Mouse (Mus musculus): ENCODE results near the gene Dlx6. TPM values are rescaled to one million over a fixed set of nuclear protein-coding genes. Genes with fewer than 3 reads are reported as not detected.
A peak's percentile ranks its signal among the peaks of the same experiment; 100 is the strongest.

The Dlx6 gene
- total RNA-seq, 2 experiments from 2014 or later: 7.5 to 9.1 TPM

- DNase-seq (ENCODE audit: low spot score in 2 of 2): no peak
Observed at GRCm38 (mm10) chr6:6876231-6876630, 13.1 kb downstream of the Dlx6 start.

GRCm38 (mm10) chr6:6876731-6877130, 13.6 kb downstream of the Dlx6 start:
- DNase-seq (ENCODE audit: low spot score in 2 of 2): no peak

GRCm38 (mm10) chr6:6877346-6877910, 14.3 kb downstream of the Dlx6 start:
- DNase-seq (ENCODE audit: low spot score in 2 of 2): no peak

DNA sequence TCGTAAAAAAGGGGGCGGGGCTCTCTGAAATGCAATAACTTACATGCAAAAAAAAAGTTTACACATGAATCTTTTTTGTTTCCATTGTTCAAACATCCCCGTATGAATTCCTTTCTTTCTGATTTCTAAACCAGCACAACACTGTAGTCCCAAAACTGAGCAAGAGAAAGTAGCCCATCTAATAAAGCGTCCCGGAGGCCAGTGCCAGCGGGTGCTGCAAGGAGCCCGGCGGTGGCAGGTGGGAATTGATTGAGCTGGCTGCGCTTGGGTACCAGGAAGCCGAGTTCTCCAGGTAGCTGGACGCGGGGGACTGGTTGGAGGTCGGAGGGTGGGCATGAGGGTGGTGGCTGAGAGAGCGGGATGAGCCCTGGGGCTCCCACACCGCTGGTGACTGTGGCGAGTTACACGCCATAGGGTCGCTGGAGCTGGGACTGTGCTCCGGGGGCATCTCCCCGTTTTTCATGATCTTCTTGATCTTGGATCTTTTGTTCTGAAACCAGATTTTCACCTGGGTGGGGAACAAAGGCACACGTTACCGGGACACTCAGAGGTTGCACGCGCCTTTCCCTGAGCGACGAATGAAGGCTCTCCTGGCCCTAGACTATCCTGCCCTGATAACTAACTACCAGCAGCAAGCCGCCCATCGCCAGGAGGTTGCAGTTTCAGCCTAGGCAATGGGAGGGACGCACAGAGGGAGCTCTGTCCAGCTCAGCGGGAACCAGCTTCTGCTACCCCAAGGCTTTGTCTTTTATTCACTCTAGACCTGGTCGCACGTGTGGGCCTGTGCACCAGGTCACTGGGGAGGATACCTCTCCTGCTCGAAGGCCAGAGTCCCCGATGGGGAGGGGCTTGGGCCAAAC, 15.1 kb downstream of the Dlx6 start:
- no peak for DNase-seq (ENCODE audit: low spot score in 2 of 2)

GRCm38 (mm10) chr6:6878841-6879291, 15.7 kb downstream of the Dlx6 start:
- no peak for DNase-seq (ENCODE audit: low spot score in 2 of 2)

DNA sequence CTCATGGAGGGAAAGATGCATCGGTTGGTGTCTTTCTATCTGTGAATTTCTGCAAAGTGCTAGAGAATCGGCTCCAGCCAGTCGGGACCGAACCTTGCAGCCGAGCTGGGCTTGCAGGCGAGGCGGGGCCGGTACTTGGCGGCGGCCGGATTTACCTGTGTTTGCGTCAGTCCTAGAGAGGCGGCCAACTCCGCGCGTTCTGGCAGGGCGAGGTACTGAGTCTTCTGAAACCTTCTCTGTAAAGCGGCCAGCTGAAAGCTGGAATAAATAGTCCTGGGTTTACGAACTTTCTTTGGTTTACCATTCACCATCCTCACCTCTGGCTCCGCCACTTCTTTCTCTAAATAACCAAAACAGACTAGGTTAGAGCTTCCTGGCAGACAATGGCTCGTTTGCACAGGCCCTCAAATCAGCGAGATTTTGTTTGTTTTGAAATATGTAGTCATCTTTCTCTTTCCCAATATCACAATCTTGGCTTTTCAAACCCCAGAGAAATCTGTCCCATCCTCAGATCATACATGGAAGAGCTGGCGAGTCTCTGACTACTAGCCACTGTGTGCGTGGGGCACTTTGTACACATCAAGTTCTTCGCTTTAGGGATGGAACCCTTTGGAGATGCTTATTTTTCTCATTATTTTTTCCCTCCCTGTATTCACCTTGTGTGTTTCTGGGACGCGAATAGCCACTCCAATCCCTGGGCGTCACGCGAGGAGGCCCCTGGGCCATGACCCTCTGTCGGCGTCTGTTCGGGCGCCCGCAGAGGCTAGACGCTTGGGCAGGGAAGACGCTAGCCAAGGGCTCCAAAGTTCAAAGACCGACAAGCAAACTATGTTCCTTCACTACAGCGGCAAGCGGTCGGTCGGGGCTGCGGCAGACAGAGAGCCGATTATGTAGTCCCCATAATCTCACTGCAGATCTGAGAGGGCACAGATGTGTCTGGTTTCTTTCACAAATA, 16.5 kb downstream of the Dlx6 start:
- DNase-seq (ENCODE audit: low spot score in 2 of 2): no peak

DNA sequence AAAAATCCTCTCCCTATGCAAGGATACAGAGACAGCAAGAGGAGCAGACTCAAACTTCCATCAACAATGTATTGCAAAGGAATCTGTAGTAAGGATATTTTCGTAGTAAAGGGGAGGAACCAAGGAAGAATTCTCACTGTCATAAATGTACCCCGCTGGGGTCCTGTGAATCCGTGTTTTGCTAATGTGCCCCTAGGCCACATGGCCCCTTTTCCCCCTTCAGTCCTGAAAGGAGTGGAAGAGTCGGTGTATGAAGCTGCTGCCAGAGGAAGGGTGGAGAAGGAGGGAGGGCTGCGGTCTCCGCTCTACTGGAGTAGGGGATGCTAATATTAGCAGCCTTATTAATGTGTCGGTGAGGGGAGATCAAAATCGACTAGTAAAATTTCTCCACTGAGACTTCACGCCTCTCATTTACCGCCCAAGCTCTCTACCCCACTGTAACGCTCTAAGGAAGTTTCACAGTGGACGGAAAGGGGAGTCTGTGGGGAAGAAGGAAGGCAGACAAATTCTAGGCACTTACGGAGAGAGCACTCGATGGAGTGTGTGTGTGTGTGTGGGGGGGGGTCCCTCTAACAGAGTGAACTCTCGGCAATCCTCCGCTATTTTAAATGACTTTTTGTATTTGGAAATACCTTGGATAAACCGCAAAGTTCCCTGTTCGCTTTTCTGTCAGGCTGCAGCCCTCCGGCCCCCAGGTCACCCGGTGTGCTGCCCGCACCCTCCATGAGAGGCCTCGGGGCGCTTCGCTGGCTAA, 17.4 kb downstream of the Dlx6 start:
- DNase-seq (ENCODE audit: low spot score in 2 of 2): no peak

GRCm38 (mm10) chr6:6881115-6881637, 18.0 kb downstream of the Dlx6 start:
- no peak for DNase-seq (ENCODE audit: low spot score in 2 of 2)

- peak; percentile 41 to 53 for DNase-seq (ENCODE audit: low spot score in 2 of 2)
Observed at GRCm38 (mm10) chr6:6881638-6882190, 18.6 kb downstream of the Dlx6 start, which contains the start of gene Dlx5. TSS of gene Dlx5 (minus strand) at chr6:6882085.

GRCm38 (mm10) chr6:6882266-6882797, 19.2 kb downstream of the Dlx6 start:
- no peak for DNase-seq (ENCODE audit: low spot score in 2 of 2)

DNA sequence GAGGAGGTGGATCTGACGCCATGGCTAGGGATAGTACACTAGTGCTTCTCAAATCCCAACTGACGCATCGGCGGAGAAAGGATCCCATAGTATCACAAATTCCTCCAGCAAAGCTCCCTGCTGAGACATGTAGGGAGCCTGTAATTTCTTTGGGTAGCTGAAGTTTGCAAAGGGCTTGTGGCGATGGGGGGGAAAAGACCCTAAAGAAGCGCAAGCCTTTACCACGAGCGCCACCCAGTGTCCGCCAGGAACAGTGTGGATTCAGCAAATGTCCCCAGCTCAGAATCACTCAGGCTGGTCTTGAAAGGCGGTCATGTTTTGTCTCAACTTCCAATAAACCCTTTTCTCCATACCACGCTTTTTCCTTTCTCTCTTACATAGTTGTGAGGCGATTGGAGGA, 21.8 kb downstream of the Dlx6 start:
- peak in 1 of 2 experiments; percentile 72 for DNase-seq (ENCODE audit: low spot score in 2 of 2)

- no peak for DNase-seq (ENCODE audit: low spot score in 2 of 2)
Observed at GRCm38 (mm10) chr6:6886225-6886624, 23.1 kb downstream of the Dlx6 start.

DNA sequence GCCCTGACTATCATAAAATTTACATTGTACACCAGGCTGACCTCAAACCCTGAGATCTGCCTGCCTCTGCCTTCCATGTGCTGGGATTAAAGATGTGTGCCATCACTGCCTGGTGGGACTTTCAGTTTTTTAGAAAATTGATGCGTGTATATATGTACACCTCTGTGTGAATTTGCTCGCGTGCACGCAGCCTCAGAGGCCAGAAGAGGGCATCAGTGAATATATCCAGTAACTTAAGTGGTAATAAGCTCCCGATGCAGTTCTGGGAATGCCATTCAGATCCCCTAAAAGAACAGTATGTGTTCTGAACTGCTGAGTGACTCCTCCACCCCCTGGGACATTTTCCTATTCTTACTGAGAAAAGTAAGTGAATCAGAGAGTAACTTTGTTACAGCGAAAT, 26.9 kb downstream of the Dlx6 start:
- DNase-seq (ENCODE audit: low spot score in 2 of 2): no peak

DNA sequence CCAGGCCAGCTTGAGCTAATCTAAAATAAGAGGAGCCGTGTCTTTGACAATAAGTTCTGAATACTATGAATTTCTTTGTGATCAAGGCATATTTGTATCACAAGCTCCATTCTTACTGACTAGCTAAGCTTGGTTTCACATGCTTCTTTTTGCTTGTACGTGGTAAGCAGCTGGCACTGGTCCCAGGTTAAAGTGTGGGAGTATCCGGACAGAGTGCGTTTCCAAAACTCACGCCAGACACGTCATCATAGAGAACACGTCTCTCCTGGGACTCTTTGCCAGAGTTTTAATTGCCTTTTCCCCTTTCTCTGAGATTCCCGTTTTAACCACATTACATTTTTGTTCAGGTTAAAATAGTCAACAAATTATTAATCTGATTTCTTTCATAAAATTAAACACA, 46.5 kb downstream of the Dlx6 start:
- no peak for DNase-seq (ENCODE audit: low spot score in 2 of 2)

GRCm38 (mm10) chr6:6914304-6914703, 51.2 kb downstream of the Dlx6 start:
- no peak for DNase-seq (ENCODE audit: low spot score in 2 of 2)

GRCm38 (mm10) chr6:6914849-6915525, 51.9 kb downstream of the Dlx6 start:
- DNase-seq (ENCODE audit: low spot score in 2 of 2): peak in 1 of 2 experiments; percentile 71

- DNase-seq (ENCODE audit: low spot score in 2 of 2): no peak
Observed at GRCm38 (mm10) chr6:6915526-6915915, 52.4 kb downstream of the Dlx6 start.

GRCm38 (mm10) chr6:6917334-6917733, 54.2 kb downstream of the Dlx6 start:
- no peak for DNase-seq (ENCODE audit: low spot score in 2 of 2)
